Mouse (Mus musculus): ENCODE measurements around the gene Hdgfl2.
"Not testable (repeated sequence)": the region's sequence is repeated elsewhere in the genome, so short reads cannot be mapped to it uniquely, and the experiment has no call there.

Hdgfl2 gene

DNA sequence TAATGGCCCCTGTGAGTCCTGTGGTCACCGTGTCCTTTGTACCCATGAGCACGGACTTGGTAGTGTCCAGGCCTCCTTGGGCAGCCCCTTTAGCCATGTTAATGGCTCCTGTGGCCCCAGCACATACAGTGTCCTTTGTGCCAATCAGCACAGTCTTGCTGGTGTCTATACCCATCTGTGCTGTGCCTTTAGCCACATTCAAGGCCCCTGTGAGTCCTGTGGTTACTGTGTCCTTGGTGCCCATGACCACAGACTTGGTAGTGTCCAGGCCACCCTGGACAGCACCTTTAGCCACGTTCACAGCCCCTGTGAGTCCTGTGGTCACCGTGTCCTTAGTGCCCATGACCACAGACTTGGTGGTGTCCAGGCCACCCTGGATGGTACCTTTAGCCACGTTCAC, 25.4 kb downstream of the Hdgfl2 start:
- DNase-seq (ENCODE audit: low read depth), result not testable (repeated sequence)

DNA sequence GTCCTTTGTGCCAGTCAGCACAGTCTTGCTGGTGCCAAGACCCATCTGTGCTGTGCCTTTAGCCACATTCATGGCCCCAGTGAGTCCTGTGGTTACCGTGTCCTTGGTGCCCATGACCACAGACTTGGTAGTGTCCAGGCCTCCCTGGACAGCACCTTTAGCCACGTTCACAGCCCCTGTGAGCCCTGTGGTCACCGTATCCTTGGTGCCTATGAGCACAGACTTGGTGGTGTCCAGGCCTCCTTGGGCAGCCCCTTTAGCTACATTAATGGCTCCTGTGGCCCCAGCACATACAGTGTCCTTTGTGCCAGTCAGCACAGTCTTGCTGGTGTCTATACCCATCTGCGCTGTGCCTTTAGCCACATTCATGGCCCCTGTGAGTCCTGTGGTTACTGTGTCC, 27.0 kb downstream of the Hdgfl2 start:
- DNase-seq (ENCODE audit: low read depth), result not testable (repeated sequence)

DNA sequence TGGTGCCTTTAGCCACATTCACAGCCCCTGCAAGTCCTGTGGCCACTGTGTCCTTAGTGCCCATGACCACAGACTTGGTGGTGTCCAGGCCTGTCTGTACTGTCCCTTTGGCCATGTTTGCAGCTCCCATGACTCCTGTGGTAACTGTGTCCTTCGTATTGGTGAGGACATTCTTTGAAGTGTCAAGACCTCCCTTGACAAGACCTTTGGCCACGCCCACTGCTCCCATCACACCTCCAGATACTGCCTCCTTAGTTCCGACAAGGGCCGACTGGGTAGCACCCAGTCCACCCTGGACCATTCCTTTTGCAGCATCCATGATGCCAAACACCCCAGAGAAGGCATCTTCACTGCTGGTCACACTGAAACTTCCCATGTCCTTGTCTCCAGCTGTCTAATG, 27.5 kb downstream of the Hdgfl2 start:
- DNase-seq (ENCODE audit: low read depth), result no peak

- no peak for DNase-seq (ENCODE audit: low read depth)
Measured at GRCm38 (mm10) chr17:56107736-56108135, 28.3 kb downstream of the Hdgfl2 start.

GRCm38 (mm10) chr17:56108334-56109044, 29.1 kb downstream of the Hdgfl2 start:
- DNase-seq (ENCODE audit: low read depth), result no peak

- DNase-seq (ENCODE audit: low read depth), result no peak
Measured at GRCm38 (mm10) chr17:56109219-56110051, 30.0 kb downstream of the Hdgfl2 start, which contains the start of gene Plin4. Gene Plin4 (minus strand): TSS chr17:56109803.

GRCm38 (mm10) chr17:56110571-56110970, 31.1 kb downstream of the Hdgfl2 start:
- DNase-seq (ENCODE audit: low read depth), result no peak

DNA sequence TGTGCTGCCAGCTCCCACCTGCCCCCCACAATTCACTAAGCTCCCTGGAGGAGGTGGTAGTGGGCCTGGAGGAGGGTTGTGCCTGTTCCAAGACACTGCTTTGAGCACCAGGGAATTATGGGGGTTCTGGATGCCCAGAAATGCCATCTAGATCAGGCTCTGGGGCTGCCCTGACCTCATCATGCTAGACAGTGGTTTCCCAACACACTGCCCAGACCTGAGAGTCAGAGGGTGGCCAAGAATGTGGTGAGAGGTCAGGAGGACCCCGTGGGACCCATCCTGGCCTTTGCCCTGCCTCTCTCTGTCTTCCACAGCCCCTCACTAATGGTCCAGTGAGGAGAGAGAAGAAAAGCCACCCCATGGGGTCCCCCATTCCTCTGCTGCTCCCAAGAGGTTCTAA, 31.6 kb downstream of the Hdgfl2 start:
- no peak for DNase-seq (ENCODE audit: low read depth)

DNA sequence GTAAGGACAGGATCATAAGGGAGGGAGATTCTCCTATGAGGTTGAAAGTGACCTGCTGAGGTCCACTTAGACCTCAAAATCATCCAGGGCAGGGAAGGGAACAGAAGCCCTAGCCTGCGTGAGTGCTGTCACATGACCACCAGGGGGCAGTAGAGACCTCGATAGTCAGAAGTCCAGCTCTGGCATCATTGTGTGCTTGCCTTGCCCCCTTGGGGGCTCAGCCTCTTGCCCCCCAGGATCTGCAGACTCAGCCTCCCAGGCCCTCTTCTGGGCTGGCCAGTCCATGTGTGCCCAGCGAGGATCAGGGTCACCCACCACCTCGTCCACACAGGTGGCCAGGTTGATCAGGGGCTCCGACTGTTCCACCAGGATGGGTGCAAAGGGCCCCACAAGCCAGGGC, 32.4 kb downstream of the Hdgfl2 start:
- peak; percentile 67 for DNase-seq (ENCODE audit: low read depth)

DNA sequence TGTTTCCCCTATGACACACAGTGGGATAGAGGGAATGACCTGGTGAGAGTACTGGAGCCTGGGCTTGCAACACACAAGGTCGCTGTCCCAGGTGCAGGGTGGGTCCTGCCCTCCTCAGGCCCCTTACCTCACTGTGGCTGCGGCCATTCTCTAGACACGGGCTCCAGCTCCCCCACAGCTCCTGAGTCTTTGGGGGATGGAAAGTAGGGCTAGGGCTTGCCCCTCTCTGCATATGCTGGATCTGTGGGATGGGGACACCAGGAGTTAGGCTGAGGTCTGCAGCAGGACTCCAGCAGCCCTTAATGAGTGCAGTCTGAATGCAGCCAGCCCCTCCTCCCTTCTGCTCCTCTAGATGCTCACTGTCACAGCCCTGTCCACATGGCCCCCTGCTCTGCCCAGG, 33.3 kb downstream of the Hdgfl2 start:
- DNase-seq (ENCODE audit: low read depth), result no peak

DNA sequence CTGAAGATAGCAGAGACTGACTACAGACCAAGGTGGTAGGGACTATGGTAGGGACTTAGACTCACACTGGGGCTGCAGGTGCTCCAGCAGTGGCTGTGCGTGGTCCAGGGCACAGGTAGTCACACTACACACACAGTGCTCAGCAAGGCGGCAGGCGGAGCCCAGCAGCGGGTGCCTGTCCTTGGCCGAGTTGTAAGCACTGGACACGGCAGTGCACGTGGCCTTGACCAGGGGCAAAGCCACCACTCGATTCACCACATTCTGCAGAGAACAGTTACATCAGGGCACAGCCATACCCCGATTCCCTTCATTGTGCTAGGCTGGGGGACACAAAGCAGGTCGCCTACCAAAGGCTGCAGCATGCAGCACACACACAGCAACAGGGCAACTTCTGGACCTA, 36.8 kb downstream of the Hdgfl2 start:
- DNase-seq (ENCODE audit: low read depth), result no peak

DNA sequence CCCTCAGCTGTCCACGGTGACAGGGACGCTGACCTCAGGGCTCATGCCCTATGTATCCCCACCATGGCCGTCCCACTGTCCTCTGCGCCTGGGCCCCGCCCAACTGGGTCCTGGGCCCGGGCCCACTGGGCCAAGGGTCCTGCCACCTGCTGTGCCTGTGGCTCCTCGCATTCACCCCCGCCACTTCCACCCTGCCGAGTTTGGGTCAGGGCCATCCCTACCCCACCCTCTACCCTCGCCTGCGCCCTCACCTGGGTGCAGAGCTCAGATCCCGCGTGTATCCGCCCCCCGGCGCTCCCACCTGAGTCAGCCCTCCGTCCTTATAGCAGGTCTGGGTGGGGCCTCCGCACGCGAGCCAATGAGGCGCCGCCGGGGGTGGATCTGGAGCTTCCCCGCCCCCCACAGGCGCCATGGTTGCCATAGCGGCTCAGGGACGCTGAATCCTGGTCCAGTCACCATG, 37.8 kb downstream of the Hdgfl2 start, which contains the start of gene Plin5:
Gene Plin5, minus strand, starts transcription at position 346 of the 460 bp plus-strand sequence.
- no peak for DNase-seq (ENCODE audit: low read depth)

DNA sequence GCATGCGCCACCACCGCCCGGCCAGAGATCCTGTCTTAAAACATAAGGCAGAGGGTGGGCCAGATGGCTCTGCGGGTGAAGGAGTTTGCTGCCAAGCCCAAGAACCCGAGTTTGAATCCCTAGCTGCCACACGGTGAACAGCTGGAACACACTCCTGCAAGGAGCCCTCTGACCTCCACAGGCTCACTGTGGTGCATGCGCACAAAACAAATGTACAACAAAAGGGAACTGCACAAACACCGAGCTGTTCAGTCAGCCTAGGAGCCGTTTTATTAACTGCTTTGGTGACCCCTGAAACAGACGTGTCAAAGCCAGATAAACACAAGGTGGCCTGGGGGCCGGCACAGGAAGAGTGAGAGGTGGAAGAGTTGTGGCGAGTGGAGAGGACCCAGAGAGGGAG, 40.0 kb downstream of the Hdgfl2 start:
- DNase-seq (ENCODE audit: low read depth), result no peak

DNA sequence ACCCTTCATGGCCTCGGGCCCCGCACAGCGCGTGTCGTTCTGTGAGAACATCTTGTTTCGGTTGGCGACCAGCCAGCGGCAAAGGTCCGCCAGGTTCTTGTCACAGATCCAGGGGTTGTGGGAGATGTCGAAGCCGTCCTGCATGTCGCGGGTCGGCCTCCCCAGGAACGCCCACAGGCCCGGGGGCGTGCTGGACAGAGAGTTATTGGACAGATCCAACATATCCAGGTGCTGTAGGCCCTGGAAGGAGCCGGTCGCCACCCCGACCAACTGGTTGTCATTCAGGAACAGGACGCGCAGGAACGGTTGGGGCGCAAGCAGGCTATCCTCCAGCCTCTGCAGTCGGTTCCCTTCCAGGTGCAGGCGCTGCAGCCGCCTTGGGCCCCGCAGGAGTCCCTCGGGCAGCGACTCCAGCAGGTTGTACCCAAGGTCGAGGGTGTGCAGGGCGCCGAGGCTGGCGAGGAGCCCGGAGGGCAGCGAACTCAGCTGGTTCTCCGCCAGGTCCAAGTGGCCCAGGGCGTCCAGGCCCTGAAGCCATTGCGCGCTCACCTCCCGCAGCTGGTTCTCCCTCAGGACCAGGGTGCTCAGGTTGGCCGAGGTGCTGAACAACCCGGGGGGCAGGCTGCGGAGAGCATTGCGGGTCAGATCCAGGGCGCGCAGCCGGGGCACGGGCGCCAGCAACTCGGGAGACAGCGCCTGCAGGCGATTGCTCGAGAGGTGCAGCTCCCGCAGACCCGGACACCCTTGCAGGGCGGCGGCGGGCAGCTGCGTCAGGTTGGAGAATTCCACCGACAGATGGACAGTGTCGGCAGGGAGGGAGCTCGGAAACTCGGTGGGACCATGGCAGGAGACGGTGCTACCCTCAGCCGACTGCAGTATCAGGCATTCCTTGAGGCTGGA, 40.8 kb downstream of the Hdgfl2 start:
- no peak for DNase-seq (ENCODE audit: low read depth)

GRCm38 (mm10) chr17:56121826-56122225, 42.4 kb downstream of the Hdgfl2 start, which contains the start of gene Lrg1:
Gene Lrg1 (minus strand): TSS chr17:56122001.
- DNase-seq (ENCODE audit: low read depth), result no peak

- no peak for DNase-seq (ENCODE audit: low read depth)
Measured at GRCm38 (mm10) chr17:56123161-56123560, 43.7 kb downstream of the Hdgfl2 start.

DNA sequence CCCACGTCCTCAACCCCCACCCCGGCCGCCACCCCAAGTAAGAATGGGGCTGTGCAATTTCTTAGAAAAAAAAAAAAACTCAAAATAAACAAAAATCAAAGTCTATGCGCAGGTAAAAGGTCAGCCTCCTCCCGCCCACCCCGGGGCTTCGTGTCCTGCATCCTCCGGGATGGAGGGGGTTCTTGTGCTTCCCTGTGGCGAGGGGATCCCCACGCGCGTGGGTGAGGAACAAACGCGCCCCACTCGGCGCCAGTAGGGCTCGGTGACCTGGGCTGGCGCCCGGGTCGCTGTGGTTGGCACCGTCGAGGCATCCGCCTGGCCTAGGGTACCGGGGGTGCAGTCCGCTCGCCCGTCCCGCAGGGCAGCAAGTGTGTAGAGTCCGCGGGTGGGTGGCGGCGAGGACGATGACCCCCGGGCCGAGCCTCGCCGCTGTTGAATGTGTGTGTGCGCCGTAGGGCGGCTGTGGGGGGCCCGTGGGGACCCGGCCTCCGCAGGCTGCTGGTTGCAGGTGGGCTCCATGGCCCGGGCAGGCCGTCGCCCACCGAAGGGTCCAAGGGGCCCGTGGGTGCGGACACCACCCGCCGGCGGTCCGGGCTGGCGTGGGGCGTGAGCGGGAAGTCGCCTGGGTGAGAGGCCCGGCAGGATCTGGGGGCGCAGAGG, 44.4 kb downstream of the Hdgfl2 start:
- no peak for DNase-seq (ENCODE audit: low read depth)

DNA sequence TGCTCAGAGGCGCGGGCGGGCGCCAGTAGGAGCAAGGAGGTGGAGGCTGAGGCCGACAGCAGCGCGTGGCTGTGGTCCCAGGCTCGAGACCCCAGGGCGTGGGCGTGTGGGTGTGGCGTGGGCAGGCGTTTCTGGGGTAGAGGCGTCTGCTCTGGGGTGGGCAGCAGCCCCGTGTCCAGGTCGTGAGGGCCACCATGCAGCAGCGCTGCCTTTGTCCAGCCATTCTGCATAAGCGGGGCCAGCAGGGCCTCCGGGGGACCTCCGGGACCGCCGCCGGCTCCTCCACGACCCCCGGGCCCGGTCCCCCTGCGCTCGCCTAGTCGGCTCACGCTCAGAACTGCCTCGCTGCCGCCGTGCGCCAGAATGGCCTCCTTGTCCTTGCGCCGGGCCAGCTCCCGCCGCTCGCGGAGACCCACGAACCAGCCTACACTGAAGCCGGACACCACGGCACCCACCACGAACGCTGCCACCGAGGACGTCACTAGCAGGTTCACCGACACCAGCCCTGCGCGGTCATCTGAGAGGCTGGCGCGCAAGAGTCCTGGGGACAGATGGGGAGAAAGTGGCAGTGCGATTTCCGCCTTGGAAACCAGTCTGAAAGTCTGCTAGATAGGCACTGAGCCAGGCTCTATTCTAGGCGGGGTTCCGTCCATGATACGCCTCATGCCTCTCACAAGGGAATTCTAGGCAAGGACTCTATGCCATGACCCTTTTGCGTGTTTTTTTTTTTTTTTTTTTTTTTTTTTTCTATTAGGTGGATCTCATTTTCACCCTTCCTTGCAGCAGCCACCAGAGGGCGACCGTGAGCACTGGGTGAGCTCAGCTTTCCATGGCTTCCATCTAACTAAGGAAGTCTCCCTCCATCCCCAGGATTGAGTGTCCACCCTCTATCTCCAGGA, 45.2 kb downstream of the Hdgfl2 start:
- no peak for DNase-seq (ENCODE audit: low read depth)

DNA sequence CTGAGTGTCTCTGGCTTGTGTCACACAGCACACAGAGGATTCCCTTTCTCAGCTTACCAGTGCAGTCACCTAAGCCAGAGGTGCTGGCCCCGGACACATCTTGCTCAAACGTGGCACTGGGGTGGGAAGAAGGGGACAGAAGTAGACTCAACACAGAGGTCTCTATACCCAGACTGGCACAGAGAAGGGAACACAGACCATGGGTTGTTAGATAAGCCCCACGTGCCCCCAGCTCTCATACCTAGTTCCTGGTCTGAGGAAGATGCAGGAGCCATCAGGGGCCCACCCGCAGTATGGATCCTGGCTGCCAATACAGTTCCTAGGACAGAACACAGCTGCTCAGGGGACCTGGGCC, 45.8 kb downstream of the Hdgfl2 start:
- DNase-seq (ENCODE audit: low read depth), result no peak

- DNase-seq (ENCODE audit: low read depth), result no peak
Measured at GRCm38 (mm10) chr17:56126175-56126574, 46.7 kb downstream of the Hdgfl2 start.

DNA sequence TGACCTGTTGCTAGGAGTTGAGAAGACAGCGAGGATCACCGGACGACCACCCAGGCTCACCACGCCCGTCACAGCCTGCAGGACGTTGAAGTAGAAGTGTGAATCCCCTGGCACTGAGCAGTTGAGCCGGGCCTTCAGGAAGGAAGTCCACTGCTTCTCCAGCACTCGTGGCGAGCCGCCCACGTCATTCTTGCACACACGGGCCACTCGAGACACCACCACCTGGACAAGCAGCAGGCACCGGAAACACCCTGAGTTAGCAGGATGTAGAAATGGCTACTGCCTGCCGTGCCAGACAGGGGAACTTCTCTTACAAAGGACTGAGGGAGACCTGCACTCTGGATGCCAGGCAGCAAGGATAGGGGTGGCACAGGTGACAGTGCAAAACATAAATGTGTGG, 48.8 kb downstream of the Hdgfl2 start:
- no peak for DNase-seq (ENCODE audit: low read depth)
